Mouse (Mus musculus) neutrophil, adult 83 days (primary cell): ENCODE data around the gene Cyp2d26. TPM values are rescaled to one million over a fixed set of nuclear protein-coding genes. Genes with fewer than 3 reads are reported as not detected.

Source experiments
- total RNA-seq, 2 experiments: library from RNA; stranded (reverse); gene quantifications; one replicate each; pipeline ENCODE4 v1.2.4; 2023

Cyp2d26 gene
- total RNA-seq, result not detected

GRCm38 (mm10) chr15:82794277-82794676, at the start of gene Cyp2d26:
Gene Cyp2d26, minus strand, starts transcription at chr15:82794294.

GRCm38 (mm10) chr15:82763631-82764420, 30.3 kb downstream of the Cyp2d26 start, which contains the start of gene Cyp2d40:
Gene Cyp2d40, minus strand, starts transcription at chr15:82764183.

Other genes with a start within 250 kb of the Cyp2d26 start
- gene Cyp2d12, start 239.2 kb downstream of the Cyp2d26 start, total RNA-seq, result not detected
- not detected for gene Cyp2d34, start 173.3 kb downstream of the Cyp2d26 start, total RNA-seq
- gene Cyp2d40, start 30.1 kb downstream of the Cyp2d26 start, total RNA-seq, result not detected
- gene Tcf20, start 193.6 kb upstream of the Cyp2d26 start, total RNA-seq, result 10 to 100 TPM; 79.2 to 97.6 TPM
- gene Nfam1, start 239.0 kb upstream of the Cyp2d26 start, total RNA-seq, result 100 to 1,000 TPM; 400 to 437 TPM